ENCODE assay signal across 8 mouse cellular contexts in the genomic region with DNA sequence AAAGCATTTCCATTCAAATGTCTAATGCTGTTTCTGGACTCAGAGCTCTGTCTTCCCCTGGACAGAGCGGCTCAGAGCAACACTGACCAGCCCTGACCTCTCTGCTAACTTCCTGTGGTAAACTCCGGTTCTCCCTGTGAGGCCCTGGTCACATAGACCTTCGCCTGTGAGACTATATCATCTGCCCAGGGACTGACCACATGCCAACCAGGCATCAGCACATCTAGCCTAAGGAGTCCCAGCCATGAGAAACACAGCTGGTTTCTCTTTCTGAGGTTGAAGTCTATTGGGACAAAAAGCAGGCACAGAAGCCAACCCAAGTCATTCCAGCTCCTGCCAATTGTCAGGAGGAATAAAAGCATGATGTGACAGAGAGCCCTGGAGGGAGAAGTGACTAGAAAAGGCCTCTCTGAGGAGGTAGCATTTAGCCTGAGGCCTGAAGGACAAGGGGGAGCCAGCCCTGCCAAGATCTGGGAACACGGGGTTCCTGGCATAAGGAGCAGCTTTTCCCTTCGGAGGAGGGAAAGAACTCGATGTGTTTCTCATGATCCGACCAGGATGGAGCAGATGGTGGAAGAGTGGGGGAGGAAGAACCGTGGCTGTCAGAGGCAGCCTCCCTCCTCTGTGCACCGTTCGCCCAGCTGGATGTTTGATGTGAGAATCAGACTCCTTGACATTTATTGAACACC.
DNase-seq lines count a peak whose midpoint lies in the region; ATAC-seq lines count a peak whose summit lies in the region.

No protein-coding gene starts in this region.

- 0 out of 2 replicates have a peak, but pooled peaks cover 3% of the 10 kb centered on the region for H3K27me3 ChIP-seq in forebrain, embryonic 14.5 days (replicated peaks; ENCODE audit: control insufficient read depth, insufficient read depth, low read length)

- no peaks in the 10 kb centered on the region; the same call in none of the 2 replicates for H3K4me1 ChIP-seq in forebrain, embryonic 14.5 days (ENCODE audit: control insufficient read depth, insufficient read depth, low read length)

- H3K27ac ChIP-seq in forebrain, embryonic 14.5 days (ENCODE audit: low read depth, low read length): no peak overlapping the region; the same call in 1 of the 2 replicates

- 56% methylated on average over 10 of the region's 10 CpGs for WGBS in forebrain, embryonic 14.5 days

- peak; percentile 58 for DNase-seq in ovary, adult 18-20 months (ENCODE audit: low spot score)
- no peak for DNase-seq in ovary, postnatal 10 days (ENCODE audit: low spot score)
- DNase-seq in forebrain, embryonic 14.5 days (ENCODE audit: low spot score): peak; percentile 50
- peak; percentile 65 to 68 for DNase-seq in heart, postnatal 36 days
- peak; percentile 60 for DNase-seq in lung, postnatal 14 days
- DNase-seq in kidney, adult 18-20 months: no peak
- no peak for DNase-seq in urinary bladder, postnatal 25 days (ENCODE audit: low spot score)
- no peak for DNase-seq in T-cell, adult 2 months (ENCODE audit: low spot score)

- intact Hi-C loops in heart, postnatal 36 days (cut with DNase I): no loop called here

- H3K9me3 ChIP-seq in forebrain, embryonic 14.5 days (replicated peaks; ENCODE audit: control insufficient read depth, low read length): no peaks in the 10 kb centered on the region

- H3K36me3 ChIP-seq in forebrain, embryonic 14.5 days (ENCODE audit: control insufficient read depth, insufficient read depth, low read length): no peaks in the 10 kb centered on the region

- H3K9ac ChIP-seq in forebrain, embryonic 14.5 days (ENCODE audit: low read length): no peak overlapping the region

- no peak overlapping the region for H3K4me2 ChIP-seq in forebrain, embryonic 14.5 days (ENCODE audit: low read length)

- ATAC-seq in forebrain, embryonic 14.5 days: no peak

- no peak overlapping the region for H3K4me3 ChIP-seq in forebrain, embryonic 14.5 days (ENCODE audit: low read depth, low read length)

Comparison
In these comparisons a context has a peak if more than half of its experiments do, and no peak if none do; other contexts are left out.
1. DNase-seq: peak in ovary, adult 18-20 months (single experiment), forebrain, embryonic 14.5 days (single experiment), heart, postnatal 36 days (2 of 2) and lung, postnatal 14 days (single experiment); none in ovary, postnatal 10 days (single experiment), kidney, adult 18-20 months (single experiment), urinary bladder, postnatal 25 days (single experiment) and T-cell, adult 2 months (single experiment).